In the genomic region with DNA sequence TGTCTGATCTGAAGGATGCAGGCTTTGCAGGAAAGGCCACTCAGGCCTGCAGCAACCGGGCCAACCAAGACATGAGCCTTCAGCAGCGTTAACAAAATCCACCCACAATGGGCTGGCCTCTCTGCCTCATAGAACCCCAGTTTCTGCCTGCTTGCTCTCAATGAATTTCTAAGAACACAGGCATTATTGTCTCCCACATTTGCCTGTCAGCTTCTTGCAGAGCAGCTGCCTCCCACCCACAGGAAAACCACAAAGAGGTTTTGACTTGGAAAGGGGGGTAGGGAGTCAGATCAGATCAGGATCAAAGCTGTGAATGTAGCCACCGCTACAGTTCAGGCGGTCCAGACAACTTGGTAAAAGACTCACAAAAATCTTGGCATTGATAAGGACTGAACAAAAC, we compare ENCODE assay signal across 12 mouse cellular contexts. TPM values are rescaled to one million over a fixed set of nuclear protein-coding genes. Genes with fewer than 3 reads are reported as not detected.
A peak's percentile ranks its signal among the peaks of the same experiment; 100 is the strongest.
DNase-seq lines count a peak whose midpoint lies in the region; ATAC-seq and TF ChIP-seq lines count a peak whose summit lies in the region.
"Had no signal": no experiment of that assay in that cellular context is flagged by ENCODE, and none has a peak within 500 bp of the region (broad histone marks: within the 10 kb centered on the region; RNA-seq: fewer than 3 reads in every experiment).

No protein-coding gene starts in this region.

- no peak for DNase-seq in heart, adult 2 months
- DNase-seq in heart, postnatal 14 days: no peak
- no peak for DNase-seq in testis, postnatal 10 days (ENCODE audit: low spot score)
- no peak for DNase-seq in forebrain, postnatal 0 days
- peak; percentile 87 for DNase-seq in retina, postnatal 1 day
- DNase-seq in kidney, adult 11 months: no peak
- DNase-seq in frontal cortex, postnatal 14 days (ENCODE audit: low spot score in 2 of 2): no peak
- DNase-seq: adrenal gland, postnatal 10 days; lung, embryonic 14.5 days had no signal

- TF ChIP-seq POLR2A in heart, adult 2 months (IDR thresholded peaks at IDR 0.05; ENCODE audit: insufficient read depth, low read depth, low read length): no peak
- TF ChIP-seq POLR2A in testis, adult 2 months (IDR thresholded peaks at IDR 0.05; ENCODE audit: control insufficient read depth, low read depth, low read length): no peak

- no peaks in the 10 kb centered on the region for H3K27me3 ChIP-seq in heart, adult 2 months (ENCODE audit: control insufficient read depth, insufficient read depth, low read length)
- H3K27me3 ChIP-seq in testis, adult 2 months (ENCODE audit: control insufficient read depth, insufficient read depth, low read length): no peaks in the 10 kb centered on the region
- no peaks in the 10 kb centered on the region for H3K27me3 ChIP-seq in forebrain, postnatal 0 days (ENCODE audit: insufficient read depth, low read length)

- no peak overlapping the region for H3K4me2 ChIP-seq in forebrain, postnatal 0 days (ENCODE audit: low read depth)
- H3K4me2 ChIP-seq: heart, embryonic 11.5 days; lung, embryonic 14.5 days had no signal

- peak; percentile 30; the same call in 1 of the 2 replicates for ATAC-seq in forebrain, postnatal 0 days

- H3K79me2 ChIP-seq in heart, adult 2 months (replicated peaks; ENCODE audit: control insufficient read depth, insufficient read depth, low read length): no peaks in the 10 kb centered on the region

- H3K36me3 ChIP-seq in heart, adult 2 months (ENCODE audit: control insufficient read depth, insufficient read depth, low read length): no peaks in the 10 kb centered on the region; the same call in 1 of the 2 replicates
- no peaks in the 10 kb centered on the region for H3K36me3 ChIP-seq in testis, adult 2 months (ENCODE audit: control insufficient read depth, insufficient read depth, low read length)
- peaks cover 7% of the 10 kb centered on the region; the same call in 1 of the 2 replicates for H3K36me3 ChIP-seq in forebrain, postnatal 0 days (ENCODE audit: insufficient read depth)

- no peaks in the 10 kb centered on the region for H3K9me3 ChIP-seq in forebrain, postnatal 0 days (ENCODE audit: low read length)

- no peak overlapping the region for H3K4me3 ChIP-seq in heart, adult 2 months
- no peak overlapping the region for H3K4me3 ChIP-seq in testis, adult 2 months (ENCODE audit: control insufficient read depth, low read depth, low read length)
- no peak overlapping the region for H3K4me3 ChIP-seq in forebrain, postnatal 0 days (ENCODE audit: low read depth, low read length)

- intact Hi-C loops in heart, adult 2 months (cut with DNase I): loop anchor here (10.0 kb wide), 1 partner anchor 252 kb away; a partner anchor contains a TSS
- intact Hi-C loops in heart, postnatal 14 days (cut with DNase I): no loop called here

- H3K9ac ChIP-seq in heart, adult 2 months (ENCODE audit: low read depth, low read length): peak overlapping the region; percentile 13; the same call in 1 of the 2 replicates
- no peak overlapping the region for H3K9ac ChIP-seq in forebrain, postnatal 0 days
- H3K9ac ChIP-seq: lung, embryonic 14.5 days had no signal

- peaks cover 12% of the 10 kb centered on the region for H3K4me1 ChIP-seq in heart, adult 2 months (ENCODE audit: control insufficient read depth, insufficient read depth, low read length)
- peaks cover 2% of the 10 kb centered on the region; the same call in 1 of the 2 replicates for H3K4me1 ChIP-seq in testis, adult 2 months (ENCODE audit: control insufficient read depth, insufficient read depth, low read length)
- H3K4me1 ChIP-seq in forebrain, postnatal 0 days (ENCODE audit: insufficient read depth): no peaks in the 10 kb centered on the region

- H3K27ac ChIP-seq in heart, adult 2 months: no peak overlapping the region
- H3K27ac ChIP-seq in testis, adult 2 months (ENCODE audit: control insufficient read depth, insufficient read depth, low read depth, low read length): 0 out of 2 replicates have a peak overlapping the region, but pooled peaks have one; percentile 7
- H3K27ac ChIP-seq in forebrain, postnatal 0 days (ENCODE audit: low read depth, low read length): no peak overlapping the region

- TF ChIP-seq CTCF in heart, adult 2 months (IDR thresholded peaks at IDR 0.05): no peak
- TF ChIP-seq CTCF in testis, adult 2 months (IDR thresholded peaks at IDR 0.05; ENCODE audit: control insufficient read depth, insufficient read depth, insufficient replicate concordance, low read depth, low read length): no peak
- no peak for TF ChIP-seq CTCF in forebrain, postnatal 0 days (IDR thresholded peaks at IDR 0.05; ENCODE audit: low read depth)

- TF ChIP-seq EP300 in heart, adult 2 months (IDR thresholded peaks at IDR 0.05; ENCODE audit: insufficient read depth, low read depth, low read length): no peak

- WGBS in heart, adult 2 months: 56% methylated on average over 4 of the region's 4 CpGs
- WGBS in forebrain, postnatal 0 days: 11% methylated on average over 4 of the region's 4 CpGs

RNA-seq across cellular contexts. Expression of a gene that starts 25.5 kb away (rescaled TPM):
- 10 to 100 TPM; 17.8 to 27.4 TPM for total RNA-seq in heart, adult 2 months (2021)
- polyA plus RNA-seq in heart, adult 2 months (2012; rRNA removed): 40.9 and 46.8 TPM in 2 replicates
- 10 to 100 TPM; 18.5 to 20.2 TPM for total RNA-seq in heart, postnatal 14 days (2021)
- polyA plus RNA-seq in testis, adult 2 months (2012; rRNA removed): 16.1 and 22.8 TPM in 2 replicates
- total RNA-seq in forebrain, postnatal 0 days (2014; rRNA removed): 0.95 and 1.2 TPM in 2 replicates
- 1.6 and 2.7 TPM in 2 replicates for polyA plus RNA-seq in forebrain, postnatal 0 days (2015; fragmentation: Nextera tagmentation; extraction: Ambion mirVana)
- polyA plus RNA-seq: neural tube, embryonic 14.5 days had no signal

RNA-seq across cellular contexts. Expression of a gene that starts 44.3 kb away (rescaled TPM):
- 10 to 100 TPM; 31.2 to 32.7 TPM for total RNA-seq in heart, adult 2 months (2021)
- polyA plus RNA-seq in heart, adult 2 months (2012; rRNA removed): 56.9 and 64.1 TPM in 2 replicates
- total RNA-seq in heart, postnatal 14 days (2021): 10 to 100 TPM; 33.2 to 33.3 TPM
- 62.2 and 65.5 TPM in 2 replicates for polyA plus RNA-seq in testis, adult 2 months (2012; rRNA removed)
- total RNA-seq in forebrain, postnatal 0 days (2014; rRNA removed): 89.1 and 111 TPM in 2 replicates
- 130 and 134 TPM in 2 replicates for polyA plus RNA-seq in forebrain, postnatal 0 days (2015; fragmentation: Nextera tagmentation; extraction: Ambion mirVana)
